Mouse (Mus musculus) liver, embryonic 12.5 days (tissue): ENCODE results near the gene Epb41. TPM values are rescaled to one million over a fixed set of nuclear protein-coding genes. Genes with fewer than 3 reads are reported as not detected.
A peak's percentile ranks its signal among the peaks of the same experiment; 100 is the strongest.

Experiments
- ATAC-seq: fragments of 200-750 bp; cut with Nextera tagmentation; 2 replicates; pipeline ENCODE4 v1.8.0; 2017; ENCODE audit warnings: moderate number of reproducible peaks, mild to moderate bottlenecking, moderate library complexity
- H3K27ac ChIP-seq: fragments of 300-500 bp; sonication (generic); 2 replicates; pipeline ENCODE4 v1.5.1; 2016; ENCODE audit warnings: mild to moderate bottlenecking
- H3K27me3 ChIP-seq: fragments of 300-500 bp; sonication (generic); replicated peaks from 2 replicates; pipeline ENCODE4 v1.6.1; 2016; ENCODE audit warnings: mild to moderate bottlenecking, moderate library complexity
- H3K36me3 ChIP-seq: fragments of 300-500 bp; sonication (generic); 2 replicates; pipeline ENCODE4 v1.6.1; 2016; ENCODE audit warnings: mild to moderate bottlenecking, moderate library complexity
- H3K4me1 ChIP-seq: fragments of 300-500 bp; sonication (generic); 2 replicates; pipeline ENCODE4 v1.6.1; 2016
- H3K4me2 ChIP-seq: fragments of 300-500 bp; sonication (generic); 2 replicates; pipeline ENCODE4 v1.6.1; 2016; ENCODE audit warnings: mild to moderate bottlenecking, moderate library complexity
- H3K4me3 ChIP-seq: fragments of 300-500 bp; sonication (generic); 2 replicates; pipeline ENCODE4 v1.5.1; 2016; ENCODE audit warnings: mild to moderate bottlenecking, moderate library complexity
- H3K9ac ChIP-seq: fragments of 300-500 bp; sonication (generic); 2 replicates; pipeline ENCODE4 v1.6.1; 2016; ENCODE audit warnings: mild to moderate bottlenecking, moderate library complexity
- H3K9me3 ChIP-seq: fragments of 300-500 bp; sonication (generic); replicated peaks from 2 replicates; pipeline ENCODE4 v1.6.1; 2016; ENCODE audit warnings: mild to moderate bottlenecking, moderate library complexity
- WGBS: fragments of 180-500 bp; shearing (Covaris S2); methylation state at CpG from one replicate; pipeline ENCODE4 v1.1.7; 2016; ENCODE audit not compliant: insufficient replicate concordance; 5-methylcytosine and 5-hydroxymethylcytosine counted together
- polyA plus RNA-seq: library from polyadenylated mRNA; unstranded; fragments of >200 nt; fragmentation: Nextera tagmentation; extraction: Ambion mirVana; gene quantifications from 2 replicates; pipeline ENCODE4 v1.2.1, GENCODE M21; 2016

Gene Epb41
- polyA plus RNA-seq, 1 experiment from 2014 or later: 177 TPM

- Histone ChIP-seq H3K4me2 (no peak overlapping the region), H3K36me3 (peaks cover 49% of the 10 kb centered on the region), H3K9ac (0 out of 2 replicates have a peak overlapping the region, but pooled peaks have one; percentile 14), H3K4me1 (peaks cover 92% of the 10 kb centered on the region), H3K9me3 (no peaks in the 10 kb centered on the region), H3K27me3 (no peaks in the 10 kb centered on the region), H3K4me3 (no peak overlapping the region), H3K27ac (peak overlapping the region; percentile 88; the same call in 1 of the 2 replicates)
- 74% methylated on average over 7 of the region's 7 CpGs for WGBS
- ATAC-seq: no peak
Measured at GRCm38 (mm10) chr4:132037991-132038390, 37.1 kb downstream of the Epb41 start.

- H3K27ac ChIP-seq: 0 out of 2 replicates have a peak overlapping the region, but pooled peaks have one; percentile 22
- no peak overlapping the region for H3K9ac ChIP-seq
- no peak overlapping the region for H3K4me2 ChIP-seq
- H3K4me3 ChIP-seq: no peak overlapping the region
- H3K4me1 ChIP-seq: peaks cover 92% of the 10 kb centered on the region
- peaks cover 55% of the 10 kb centered on the region for H3K36me3 ChIP-seq
- H3K27me3 ChIP-seq: no peaks in the 10 kb centered on the region
- no peak for ATAC-seq
- no peaks in the 10 kb centered on the region for H3K9me3 ChIP-seq
- WGBS: 70% methylated on average over 5 of the region's 5 CpGs
Measured at GRCm38 (mm10) chr4:132037137-132037536, 38.0 kb downstream of the Epb41 start.

DNA sequence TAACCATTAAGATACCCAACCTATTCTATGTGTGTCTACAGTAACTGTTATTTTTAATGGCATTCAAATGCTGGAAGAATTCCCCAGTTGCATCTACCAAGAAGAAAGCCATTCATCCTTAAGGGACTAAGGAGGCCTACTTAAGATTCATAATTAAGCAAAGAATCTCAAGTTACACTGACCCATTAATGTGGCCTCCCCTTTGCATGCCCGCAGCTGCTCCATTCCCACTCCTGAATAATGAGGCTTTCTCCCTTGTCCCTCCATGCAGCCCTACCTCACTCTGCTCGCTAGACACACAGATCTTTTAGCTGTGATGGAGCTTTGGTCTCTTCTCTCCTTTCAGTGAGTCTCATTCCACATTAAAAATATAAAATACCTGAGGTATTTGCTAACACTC is 40.9 kb downstream of the Epb41 start:
- Histone ChIP-seq H3K27me3 (no peaks in the 10 kb centered on the region), H3K36me3 (peaks cover 49% of the 10 kb centered on the region), H3K9ac (no peak overlapping the region), H3K4me1 (peaks cover 92% of the 10 kb centered on the region), H3K9me3 (no peaks in the 10 kb centered on the region), H3K4me2 (no peak overlapping the region), H3K27ac (peak overlapping the region; percentile 24), H3K4me3 (no peak overlapping the region)
- 81% methylated on average over 2 of the region's 2 CpGs for WGBS
- ATAC-seq: no peak

GRCm38 (mm10) chr4:132033183-132033582 is 41.9 kb downstream of the Epb41 start:
- H3K27me3 ChIP-seq: no peaks in the 10 kb centered on the region
- H3K27ac ChIP-seq: peak overlapping the region; percentile 71; the same call in 1 of the 2 replicates
- H3K9me3 ChIP-seq: no peaks in the 10 kb centered on the region
- peak overlapping the region; percentile 31; the same call in 1 of the 2 replicates for H3K9ac ChIP-seq
- no peak overlapping the region for H3K4me3 ChIP-seq
- H3K36me3 ChIP-seq: peaks cover 45% of the 10 kb centered on the region
- H3K4me2 ChIP-seq: no peak overlapping the region
- ATAC-seq: no peak
- 58% methylated on average over 1 of the region's 1 CpGs for WGBS
- peaks cover 92% of the 10 kb centered on the region for H3K4me1 ChIP-seq

GRCm38 (mm10) chr4:132029851-132030741 is 45.0 kb downstream of the Epb41 start:
- H3K27ac ChIP-seq: peak overlapping the region; percentile 89
- peak; percentile 49 for ATAC-seq

DNA sequence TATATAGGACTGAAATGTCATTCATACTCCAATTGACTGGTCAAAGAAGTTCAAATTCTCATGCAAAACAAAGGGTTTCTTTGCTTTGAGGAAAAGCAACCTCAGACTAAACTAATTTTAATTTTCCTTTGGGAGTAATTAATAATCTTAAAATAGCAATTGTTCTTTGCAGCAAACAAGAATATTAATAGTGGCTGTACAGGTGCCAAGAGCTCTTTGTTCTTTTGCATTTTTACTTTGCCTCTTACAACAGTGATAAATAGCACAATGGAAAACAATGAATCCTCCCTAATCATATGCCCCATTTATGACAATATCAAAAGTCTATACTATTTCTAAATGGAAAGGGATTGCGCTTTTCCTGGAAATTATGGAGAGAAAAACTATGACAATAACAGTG is 47.3 kb downstream of the Epb41 start:
- Histone ChIP-seq H3K4me3 (no peak overlapping the region), H3K9me3 (no peaks in the 10 kb centered on the region), H3K27ac (peak overlapping the region; percentile 89), H3K27me3 (no peaks in the 10 kb centered on the region), H3K4me1 (peaks cover 87% of the 10 kb centered on the region), H3K9ac (peak overlapping the region; percentile 59), H3K36me3 (peaks cover 37% of the 10 kb centered on the region), H3K4me2 (peak overlapping the region; percentile 48)
- WGBS: 93% methylated on average over 1 of the region's 1 CpGs
- no peak for ATAC-seq

More at GRCm38 (mm10) chr4:132029851-132030741, 45.0 kb downstream of the Epb41 start:
- H3K4me3 ChIP-seq: no peak overlapping the region
- peaks cover 92% of the 10 kb centered on the region for H3K4me1 ChIP-seq
- H3K27me3 ChIP-seq: no peaks in the 10 kb centered on the region
- H3K9me3 ChIP-seq: no peaks in the 10 kb centered on the region
- H3K9ac ChIP-seq: peak overlapping the region; percentile 34
- peak overlapping the region; percentile 38 for H3K4me2 ChIP-seq
- peaks cover 27% of the 10 kb centered on the region for H3K36me3 ChIP-seq
- 26% methylated on average over 10 of the region's 10 CpGs for WGBS

DNA sequence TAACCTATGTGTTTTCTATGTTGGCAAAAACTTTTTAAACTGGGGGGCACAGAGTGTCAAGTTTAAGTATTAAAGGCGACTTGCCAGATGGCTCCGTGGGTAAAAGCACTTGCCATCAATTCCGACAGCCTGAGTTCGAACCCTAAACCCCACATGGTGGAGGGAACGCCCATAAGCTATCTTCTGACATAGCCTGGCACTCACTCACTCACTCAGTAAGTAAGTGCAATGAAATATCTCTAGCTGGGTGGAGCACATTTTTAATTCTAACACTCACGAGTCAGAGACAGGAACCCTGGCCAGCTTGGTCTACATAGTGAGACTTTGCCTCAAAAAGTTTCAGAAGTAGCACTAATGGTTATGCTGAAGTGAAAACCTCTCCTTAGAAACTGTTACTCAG is 48.0 kb downstream of the Epb41 start:
- ATAC-seq: peak; percentile 82
- peak overlapping the region; percentile 89 for H3K27ac ChIP-seq
- WGBS: 45% methylated on average over 6 of the region's 6 CpGs

DNA sequence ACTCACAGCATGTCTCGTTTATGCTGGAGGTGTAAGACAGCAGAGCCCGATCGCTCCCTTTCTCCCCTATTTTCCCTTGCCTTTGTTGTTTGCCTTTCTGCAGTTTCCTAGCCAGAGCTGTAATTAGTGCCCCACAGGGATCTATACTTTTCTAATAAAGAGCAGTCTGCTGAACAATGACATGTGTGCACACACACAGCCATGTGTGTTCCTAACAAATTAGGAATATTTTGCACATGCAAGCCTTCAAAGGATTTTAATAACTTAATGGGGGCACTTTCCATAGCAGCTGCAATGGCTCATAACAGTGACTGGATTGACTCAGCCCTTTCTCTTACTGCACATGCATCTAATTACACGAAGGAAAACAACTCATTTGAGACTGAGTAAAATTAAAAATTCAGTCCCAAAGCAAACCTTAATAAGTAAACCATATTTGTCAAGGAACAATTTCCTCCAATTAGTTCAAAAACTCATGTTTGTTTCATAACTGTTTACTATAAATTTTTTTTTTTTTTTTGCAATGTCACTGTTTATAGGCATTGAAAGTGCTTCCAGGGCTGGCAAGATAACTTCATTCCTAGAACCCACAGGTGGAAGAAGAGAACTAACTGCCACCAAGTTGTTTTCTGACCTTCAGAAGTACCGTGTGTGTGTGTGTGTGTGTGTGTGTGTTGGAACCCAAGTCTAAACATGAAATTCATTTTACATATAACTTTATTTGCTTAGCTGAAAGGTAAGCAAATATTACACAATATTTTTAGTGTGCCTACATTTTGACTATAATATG is 49.2 kb downstream of the Epb41 start:
- 46% methylated on average over 5 of the region's 5 CpGs for WGBS
- peaks cover 40% of the 10 kb centered on the region for H3K36me3 ChIP-seq
- H3K4me3 ChIP-seq: no peak overlapping the region
- H3K9me3 ChIP-seq: no peaks in the 10 kb centered on the region
- peak; percentile 78 for ATAC-seq
- H3K4me2 ChIP-seq: peak overlapping the region; percentile 22
- peak overlapping the region; percentile 54 for H3K9ac ChIP-seq
- peaks cover 85% of the 10 kb centered on the region for H3K4me1 ChIP-seq
- no peaks in the 10 kb centered on the region for H3K27me3 ChIP-seq
- peak overlapping the region; percentile 88 for H3K27ac ChIP-seq

More for the DNA sequence above, 48.0 kb downstream of the Epb41 start:
- peaks cover 86% of the 10 kb centered on the region for H3K4me1 ChIP-seq
- peak overlapping the region; percentile 59 for H3K9ac ChIP-seq
- H3K36me3 ChIP-seq: peaks cover 38% of the 10 kb centered on the region
- no peak overlapping the region for H3K4me3 ChIP-seq
- no peaks in the 10 kb centered on the region for H3K9me3 ChIP-seq
- H3K27me3 ChIP-seq: no peaks in the 10 kb centered on the region
- H3K4me2 ChIP-seq: peak overlapping the region; percentile 48

DNA sequence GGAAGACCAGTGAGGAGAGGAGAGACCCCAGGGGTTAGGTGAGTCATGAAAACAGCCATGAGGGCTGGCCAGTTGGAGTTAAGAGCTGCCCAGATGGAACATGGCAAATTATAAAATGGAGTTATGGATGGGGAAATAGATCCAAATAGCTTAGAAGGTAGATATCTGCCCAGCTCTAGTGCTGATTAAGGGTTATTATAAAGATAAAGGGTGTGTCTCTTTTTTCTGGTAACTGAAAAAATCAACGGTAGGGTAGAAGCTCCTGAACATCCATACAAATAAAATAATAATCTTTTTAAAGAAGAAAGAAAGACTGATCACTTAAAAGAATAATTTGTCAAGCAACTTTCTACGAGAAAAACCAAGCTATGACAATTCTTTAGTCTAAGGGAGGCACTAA is 49.9 kb downstream of the Epb41 start:
- Histone ChIP-seq H3K27ac (peak overlapping the region; percentile 88), H3K4me2 (peak overlapping the region; percentile 22; the same call in 1 of the 2 replicates), H3K9me3 (no peaks in the 10 kb centered on the region), H3K27me3 (no peaks in the 10 kb centered on the region), H3K4me3 (no peak overlapping the region), H3K36me3 (peaks cover 40% of the 10 kb centered on the region), H3K4me1 (peaks cover 85% of the 10 kb centered on the region), H3K9ac (peak overlapping the region; percentile 54)
- 58% methylated on average over 2 of the region's 2 CpGs for WGBS
- no peak for ATAC-seq

DNA sequence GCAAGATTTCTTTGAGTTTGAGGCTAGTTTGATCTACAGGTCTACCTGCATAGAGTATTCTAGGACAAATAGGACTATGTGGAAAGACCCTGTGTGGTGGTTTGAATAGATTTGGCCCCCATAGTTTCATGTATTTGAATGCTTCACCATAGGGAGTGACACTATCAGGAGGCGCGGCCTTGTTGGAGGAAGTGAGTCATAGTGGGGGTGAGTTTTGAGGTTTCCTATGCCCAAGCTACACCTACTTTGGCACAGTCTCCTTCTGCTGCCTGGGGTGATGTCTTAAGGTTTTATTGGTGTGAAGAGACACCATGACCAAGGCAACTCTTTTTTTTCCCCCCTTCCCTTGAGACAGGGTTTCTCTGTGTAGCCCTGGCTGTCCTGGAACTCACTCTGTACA is 51.3 kb downstream of the Epb41 start:
- Histone ChIP-seq H3K4me3 (no peak overlapping the region), H3K27me3 (no peaks in the 10 kb centered on the region), H3K36me3 (peaks cover 38% of the 10 kb centered on the region), H3K4me2 (no peak overlapping the region), H3K4me1 (peaks cover 79% of the 10 kb centered on the region), H3K9me3 (no peaks in the 10 kb centered on the region), H3K9ac (no peak overlapping the region), H3K27ac (peak overlapping the region; percentile 50)
- ATAC-seq: no peak
- 95% methylated on average over 2 of the region's 2 CpGs for WGBS

- Histone ChIP-seq H3K36me3 (peaks cover 44% of the 10 kb centered on the region), H3K4me2 (no peak overlapping the region), H3K4me3 (no peak overlapping the region), H3K27me3 (no peaks in the 10 kb centered on the region), H3K4me1 (peaks cover 78% of the 10 kb centered on the region), H3K9me3 (no peaks in the 10 kb centered on the region), H3K27ac (0 out of 2 replicates have a peak overlapping the region, but pooled peaks have one; percentile 17), H3K9ac (no peak overlapping the region)
- 87% methylated on average over 4 of the region's 4 CpGs for WGBS
- no peak for ATAC-seq
Measured at GRCm38 (mm10) chr4:132022639-132023038, 52.5 kb downstream of the Epb41 start.
